Mouse (Mus musculus) C2C12 (cell line): ENCODE measurements around the gene Cdk5r1.

Experiments used
- CEBPB ChIP-seq: IDR thresholded peaks from one replicate; pipeline ENCODE4 v1.6.1; 2011; ENCODE audit warnings: low read depth, mild to moderate bottlenecking, control low read depth, moderate library complexity
- CTCF ChIP-seq: IDR thresholded peaks from one replicate; pipeline ENCODE4 v1.5.1; 2011; ENCODE audit not compliant: control insufficient read depth, insufficient read depth, insufficient read length
- FOSL1 ChIP-seq: IDR thresholded peaks from one replicate; pipeline ENCODE4 v1.8.0; 2011; ENCODE audit warnings: mild to moderate bottlenecking, low read length; ENCODE audit not compliant: poor library complexity, insufficient read depth, severe bottlenecking
- MAX ChIP-seq: IDR thresholded peaks from one replicate; pipeline ENCODE4 v1.6.1; 2011; ENCODE audit warnings: mild to moderate bottlenecking, control low read depth
- MYOD1 ChIP-seq: IDR thresholded peaks from one replicate; pipeline ENCODE4 v1.6.1; 2011; ENCODE audit warnings: low read depth; ENCODE audit not compliant: control insufficient read depth, insufficient read length
- MYOG ChIP-seq: IDR thresholded peaks from one replicate; pipeline ENCODE4 v1.6.1; 2011; ENCODE audit not compliant: control insufficient read depth, insufficient read length; ENCODE audit errors: extremely low read depth

GRCm38 (mm10) chr11:80479425-80479824, 2.6 kb downstream of the Cdk5r1 start:
- TF ChIP-seq CTCF (no peak), FOSL1 (no peak), CEBPB (no peak), MYOG (no peak), MAX (no peak), MYOD1 (no peak)
